Mouse (Mus musculus) gastrocnemius, postnatal 25 days (tissue): ENCODE measurements around the gene Il18r1. TPM values are rescaled to one million over a fixed set of nuclear protein-coding genes. Genes with fewer than 3 reads are reported as not detected.

Experiments
- DNase-seq: peaks from one replicate; pipeline ENCODE4 v3.0.0; 2022
- total RNA-seq, 2 experiments: library from RNA; stranded (reverse); gene quantifications; 1 replicate in 1 of 2; 2 replicates in 1 of 2; pipeline ENCODE4 v1.2.3; 2021

Gene Il18r1
- total RNA-seq, 2 experiments from 2014 or later, result not detected

- DNase-seq, result no peak
Measured at GRCm38 (mm10) chr1:40494594-40494993, 29.2 kb downstream of the Il18r1 start.

- no peak for DNase-seq
Measured at GRCm38 (mm10) chr1:40499708-40500107, 34.4 kb downstream of the Il18r1 start.

DNA sequence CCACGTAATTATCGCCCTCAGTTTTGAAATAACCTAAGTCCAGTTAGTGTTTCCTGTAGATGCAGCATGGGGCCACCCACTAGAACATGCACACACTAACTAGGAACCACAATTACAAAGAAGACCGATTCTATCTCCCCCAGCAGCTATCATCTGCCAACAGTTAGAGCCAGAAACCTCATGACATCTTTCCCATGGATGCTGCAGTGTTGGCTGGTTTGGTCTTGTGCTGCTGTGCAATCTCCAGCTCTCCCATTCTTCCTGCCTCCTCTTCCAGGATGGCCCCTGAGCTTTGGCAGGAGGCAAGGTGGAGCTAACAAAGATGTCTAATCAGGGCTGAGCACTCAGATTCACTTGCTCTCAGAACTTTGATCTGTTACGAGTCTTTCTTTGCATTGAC, 35.8 kb downstream of the Il18r1 start:
- DNase-seq, result no peak

GRCm38 (mm10) chr1:40501546-40502398, 36.4 kb downstream of the Il18r1 start:
- DNase-seq, result no peak

- DNase-seq, result no peak
Measured at GRCm38 (mm10) chr1:40504548-40504947, 39.2 kb downstream of the Il18r1 start.

DNA sequence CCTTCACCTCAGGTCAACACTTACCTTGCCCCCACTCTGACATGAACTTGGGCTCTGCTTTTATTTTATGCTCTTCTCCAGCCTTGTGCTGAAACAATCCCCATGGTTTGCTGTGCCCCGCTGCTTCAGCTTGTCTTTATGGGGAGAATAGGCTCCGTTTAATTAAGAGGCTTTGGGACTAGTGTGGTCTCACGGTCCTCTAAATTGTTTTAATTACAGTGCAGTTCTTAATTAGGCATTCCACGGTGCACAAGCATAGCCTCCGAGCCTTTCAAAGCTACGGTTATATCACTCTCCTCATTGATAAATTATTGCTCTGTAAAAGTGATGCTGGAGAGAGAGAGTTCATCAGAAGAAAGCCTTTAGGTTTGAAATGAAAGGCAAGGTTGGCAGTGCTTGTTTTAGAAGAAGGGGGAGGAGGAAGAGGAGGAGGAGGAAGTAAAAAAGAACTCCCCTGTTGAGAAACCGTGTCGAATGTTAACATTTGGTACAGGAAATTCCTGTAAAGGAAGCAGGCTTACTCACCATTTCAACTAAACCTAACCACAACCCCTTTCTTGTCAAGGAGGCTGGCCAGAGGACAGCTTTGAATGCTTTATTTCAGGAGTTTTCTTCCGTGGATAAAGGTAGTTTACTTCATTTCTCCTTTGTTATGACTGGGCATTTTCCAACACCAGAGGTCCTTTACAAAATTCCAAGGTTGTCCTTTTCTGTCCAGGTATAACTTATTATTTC, 49.7 kb downstream of the Il18r1 start, which contains the start of gene Il18rap:
Gene Il18rap, plus strand, starts transcription at position 512 of the 735 bp plus-strand sequence.
- DNase-seq, result no peak

DNA sequence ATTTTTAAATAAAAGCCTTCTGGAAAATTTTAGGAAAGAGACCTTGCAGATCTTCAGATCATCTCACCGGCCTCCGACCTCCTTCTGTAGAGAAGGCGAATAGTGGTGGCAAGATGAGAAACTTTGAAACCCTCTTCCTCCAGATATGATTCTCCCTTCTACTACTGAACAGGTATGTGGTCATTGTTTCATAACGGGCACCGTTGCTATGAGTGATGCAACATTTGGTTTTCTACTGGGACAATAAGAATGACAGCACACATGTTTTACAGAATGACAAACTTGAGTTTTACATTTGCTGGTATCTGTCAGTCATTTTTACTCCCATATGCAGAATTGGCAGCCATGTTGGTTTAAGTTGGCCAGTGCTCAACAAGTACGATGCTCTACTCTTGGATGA, 51.0 kb downstream of the Il18r1 start:
- DNase-seq, result no peak

GRCm38 (mm10) chr1:40522918-40523317, 57.6 kb downstream of the Il18r1 start:
- DNase-seq, result no peak

DNA sequence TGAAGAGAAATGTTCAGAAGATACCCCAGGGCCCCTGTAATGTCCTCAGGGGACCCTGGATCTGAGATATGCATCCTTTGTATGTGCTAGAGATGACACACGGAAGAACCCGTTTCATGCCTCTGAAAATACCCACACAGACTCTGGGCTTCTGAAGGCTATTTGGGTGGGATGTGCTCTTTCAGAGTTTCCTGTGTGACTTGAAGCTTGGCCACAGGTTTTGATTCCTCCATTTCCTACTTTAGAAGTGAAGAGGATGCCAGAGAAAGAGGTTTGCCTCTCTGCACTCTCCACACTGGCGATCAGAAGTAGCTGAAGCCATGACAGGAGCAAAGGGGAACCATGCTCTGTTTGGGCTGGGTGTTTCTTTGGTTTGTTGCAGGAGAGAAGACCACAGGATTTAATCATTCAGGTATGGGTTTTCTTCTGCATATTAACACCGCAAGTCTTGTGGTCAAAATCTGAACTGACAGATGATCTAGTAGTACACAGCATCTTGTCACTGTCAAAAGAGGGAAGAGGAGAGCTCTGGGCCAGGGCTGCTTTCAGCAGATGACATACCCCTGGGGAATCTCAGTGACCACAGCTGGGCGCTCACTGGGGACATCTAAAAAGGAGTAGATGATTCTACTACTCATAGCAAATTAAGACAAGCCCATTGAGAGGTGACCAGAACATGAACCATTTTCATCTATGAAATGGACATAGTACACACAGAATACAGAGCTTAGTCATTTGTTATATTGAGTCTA, 58.8 kb downstream of the Il18r1 start:
- DNase-seq, result no peak

DNA sequence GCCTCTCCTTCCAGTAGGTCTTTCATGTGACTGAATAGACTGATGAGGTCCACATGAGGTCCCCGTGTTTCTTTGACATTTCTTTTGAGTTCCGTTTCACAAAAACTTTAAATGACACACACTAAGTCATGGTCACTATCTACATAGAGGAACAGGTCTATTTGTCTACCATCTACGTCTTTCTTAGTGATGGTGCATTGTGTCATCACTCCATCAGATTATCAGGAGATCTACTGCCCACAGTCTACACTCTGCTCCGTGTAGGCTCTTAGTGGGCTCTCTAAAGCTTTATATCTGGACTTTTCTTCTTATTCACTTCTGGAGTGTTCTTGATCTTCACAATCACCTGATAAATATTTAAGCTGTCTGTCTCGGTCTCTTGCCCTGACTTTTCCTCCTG, 63.9 kb downstream of the Il18r1 start:
- DNase-seq, result no peak

GRCm38 (mm10) chr1:40537577-40537976, 72.2 kb downstream of the Il18r1 start:
- no peak for DNase-seq

- DNase-seq, result no peak
Measured at GRCm38 (mm10) chr1:40544650-40545049, 79.3 kb downstream of the Il18r1 start.

DNA sequence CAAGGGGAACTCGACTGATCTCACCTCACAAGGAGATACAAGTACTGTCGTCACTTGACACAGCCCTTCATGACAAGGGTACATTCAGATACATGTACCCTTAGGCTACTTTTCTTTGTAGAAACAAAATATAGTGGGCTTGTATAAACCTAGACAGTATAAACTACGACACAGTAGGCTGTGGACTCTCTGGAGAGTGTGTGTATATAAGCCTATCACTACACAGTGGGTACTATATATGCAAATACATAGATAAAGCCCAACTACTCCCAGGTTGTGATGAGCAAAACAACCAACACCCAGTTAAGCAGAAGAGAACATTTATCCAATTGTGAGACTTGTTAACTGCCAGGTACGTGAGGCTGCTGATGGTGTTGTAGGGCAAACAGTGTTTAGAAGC, 81.3 kb downstream of the Il18r1 start:
- no peak for DNase-seq

- DNase-seq, result no peak
Measured at GRCm38 (mm10) chr1:40547064-40547572, 81.8 kb downstream of the Il18r1 start.

DNA sequence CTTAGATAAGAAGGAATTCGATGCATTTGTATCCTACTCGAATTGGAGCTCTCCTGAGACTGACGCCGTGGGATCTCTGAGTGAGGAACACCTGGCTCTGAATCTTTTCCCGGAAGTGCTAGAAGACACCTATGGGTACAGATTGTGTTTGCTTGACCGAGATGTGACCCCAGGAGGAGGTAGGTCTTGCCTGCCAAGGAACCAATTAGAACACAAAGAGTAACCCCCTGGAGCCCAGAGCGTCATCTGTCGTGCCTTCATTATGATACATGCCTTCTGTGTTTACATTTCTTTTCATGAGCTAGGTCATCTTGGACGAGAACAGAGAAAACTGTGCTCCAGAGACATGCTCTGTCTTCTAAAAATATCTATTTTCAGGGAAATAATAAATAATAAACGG, 82.4 kb downstream of the Il18r1 start:
- DNase-seq, result no peak

Other genes starting within 250 kb of the Il18r1 start
- 1 to 10 TPM; 1.8 to 2.3 TPM for gene Il1r1, start 240.5 kb upstream of the Il18r1 start, total RNA-seq
- gene Il1rl2, start 140.9 kb upstream of the Il18r1 start, total RNA-seq, result 1 to 10 TPM; 1.6 to 3.3 TPM
- gene Il1rl1, start 36.0 kb upstream of the Il18r1 start, total RNA-seq, result 1 to 10 TPM in 1 of 2 experiments, under 1 TPM in 1; 0.91 to 1.0 TPM
- not detected for gene Il18rap, start 49.8 kb downstream of the Il18r1 start, total RNA-seq
- under 1 TPM; 0.19 to 0.77 TPM for gene Slc9a4, start 114.5 kb downstream of the Il18r1 start, total RNA-seq
- gene Slc9a2, start 215.0 kb downstream of the Il18r1 start, total RNA-seq, result 10 to 100 TPM; 17.9 to 25.7 TPM